Mouse (Mus musculus) frontal cortex, adult 2 months (tissue): ENCODE measurements around the gene 2310022B05Rik. TPM values are rescaled to one million over a fixed set of nuclear protein-coding genes. Genes with fewer than 3 reads are reported as not detected.

ENCODE experiments used
- DNase-seq, 2 experiments: peaks; one replicate each; pipeline ENCODE4 v3.0.0; 2022; ENCODE audit warnings: low spot score in 1 of 2; ENCODE audit errors: extremely low spot score in 1 of 2
- polyA plus RNA-seq: library from polyadenylated mRNA; depleted of rRNA; stranded (reverse); fragments of >200 nt; gene quantifications from 2 replicates; pipeline ENCODE4 v1.2.3, GENCODE M21; 2012; rRNA removed

2310022B05Rik gene
- polyA plus RNA-seq: 61.8 and 62.4 TPM in 2 replicates

DNA sequence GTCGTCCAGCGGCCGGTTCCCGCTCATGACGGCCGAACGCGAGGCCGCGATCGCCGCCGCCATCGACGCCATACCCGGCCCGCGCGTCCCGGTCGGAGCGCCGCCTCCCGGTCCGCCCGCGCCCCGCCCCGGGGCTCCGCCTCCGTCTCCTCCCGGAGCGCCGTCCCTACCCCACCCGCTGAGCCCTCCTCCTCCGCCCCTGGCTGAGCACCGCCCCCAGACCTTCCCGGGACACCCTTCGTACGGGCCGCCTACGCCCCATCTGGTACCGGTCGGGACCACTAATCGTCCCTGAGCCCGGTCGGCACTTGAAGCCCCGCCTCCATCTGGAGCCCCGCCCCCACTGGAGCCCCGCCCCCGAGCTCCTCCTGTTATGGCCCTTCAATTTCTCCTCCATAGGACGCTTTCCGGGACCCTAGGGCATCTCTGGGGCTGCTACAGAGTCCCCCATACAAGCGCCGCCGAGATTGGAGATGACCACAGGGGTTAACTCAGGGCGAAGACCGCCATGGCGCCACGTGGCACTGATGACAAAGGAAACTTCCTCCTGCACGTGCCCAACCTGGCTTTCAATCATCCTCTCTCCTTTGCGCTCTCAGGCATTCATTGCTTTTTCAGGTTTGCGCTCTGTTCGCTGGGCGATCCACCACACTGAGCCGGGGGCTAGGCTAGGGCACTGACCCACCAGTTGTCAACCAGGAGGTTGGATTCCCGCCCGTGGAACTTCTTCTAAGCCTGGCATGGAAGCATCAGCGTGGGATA lies at the start of gene 2310022B05Rik:
Gene 2310022B05Rik, minus strand, starts transcription at position 258 of the 762 bp plus-strand sequence.
- DNase-seq: peak; percentile 53 to 75

DNA sequence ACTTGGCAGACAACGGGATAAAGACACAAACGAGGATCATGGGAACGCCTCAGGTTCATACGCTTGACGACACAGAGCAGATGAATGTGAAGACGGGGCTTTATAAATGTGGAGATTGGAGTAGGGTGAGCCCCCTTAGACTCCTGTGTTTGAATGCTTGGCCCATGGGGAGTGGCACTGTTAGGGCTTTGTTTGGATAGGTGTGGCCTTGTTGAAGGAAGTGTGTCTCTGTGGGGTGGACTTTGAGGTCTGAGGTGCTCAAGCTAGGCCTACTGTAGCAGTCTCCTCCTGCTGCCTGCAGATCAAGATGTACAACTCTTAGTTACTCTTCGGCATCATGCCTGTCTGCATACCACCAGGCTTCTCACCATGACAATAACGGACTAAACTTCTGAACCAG lies 42.7 kb upstream of the 2310022B05Rik start:
- no peak for DNase-seq

DNA sequence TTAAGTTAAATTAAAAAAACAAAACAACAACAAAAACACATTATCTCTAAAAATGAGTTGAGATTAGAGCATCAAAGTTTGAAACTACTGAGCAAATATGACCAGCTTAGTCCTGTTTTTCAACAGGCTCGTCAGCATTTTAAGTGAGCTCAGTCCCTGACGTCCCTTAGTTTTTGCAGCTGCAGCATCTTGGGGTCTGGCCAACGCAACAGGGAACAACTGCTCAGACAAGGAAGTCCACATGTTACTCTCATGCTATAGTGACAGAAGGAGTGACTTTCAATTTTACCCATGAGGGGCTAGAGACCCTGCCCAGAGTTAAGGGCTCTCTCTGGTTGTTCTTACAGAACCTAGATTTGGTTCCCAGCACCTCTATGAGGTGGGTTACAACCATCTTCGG lies 41.2 kb upstream of the 2310022B05Rik start:
- no peak for DNase-seq

DNA sequence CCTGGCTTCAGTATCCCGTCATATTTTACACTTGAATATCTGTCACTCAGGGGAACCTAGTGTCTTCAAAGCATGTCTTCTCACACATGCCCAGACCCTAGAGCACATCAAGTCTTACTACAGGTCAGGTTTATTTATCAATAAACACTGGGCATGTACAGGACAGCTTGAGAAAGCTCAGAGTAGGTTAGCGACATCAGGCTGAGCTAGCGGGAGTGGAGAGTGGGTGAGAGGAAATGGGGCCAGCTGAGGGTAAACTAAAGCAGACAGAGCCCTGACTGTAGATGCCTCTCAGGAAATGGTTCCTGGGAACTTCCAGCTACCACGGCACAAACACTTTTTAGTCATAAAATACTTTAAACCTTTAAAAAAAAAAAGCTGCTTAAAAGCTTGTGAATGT lies 40.4 kb upstream of the 2310022B05Rik start:
- DNase-seq: no peak

DNA sequence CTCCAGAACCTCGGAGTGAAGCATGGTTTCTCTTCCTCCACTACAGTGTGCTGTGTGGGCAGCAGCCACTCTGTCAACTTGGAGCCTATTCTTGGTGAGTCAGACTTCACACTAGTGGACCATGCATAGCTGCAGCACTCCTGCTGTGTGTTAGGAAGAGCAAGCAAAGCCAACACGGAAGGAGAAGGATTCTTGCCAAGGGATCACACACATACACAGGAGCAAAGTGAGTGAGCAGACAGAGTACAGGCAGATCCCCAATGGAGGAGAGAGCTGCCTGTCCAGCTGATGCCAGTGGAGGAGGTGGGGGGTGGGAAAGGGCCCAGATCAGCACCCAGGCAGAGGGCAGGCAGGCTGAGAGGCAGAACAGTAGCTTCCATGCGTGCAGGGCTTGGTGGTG lies 39.0 kb upstream of the 2310022B05Rik start:
- DNase-seq: peak in 1 of 2 experiments; percentile 49

DNA sequence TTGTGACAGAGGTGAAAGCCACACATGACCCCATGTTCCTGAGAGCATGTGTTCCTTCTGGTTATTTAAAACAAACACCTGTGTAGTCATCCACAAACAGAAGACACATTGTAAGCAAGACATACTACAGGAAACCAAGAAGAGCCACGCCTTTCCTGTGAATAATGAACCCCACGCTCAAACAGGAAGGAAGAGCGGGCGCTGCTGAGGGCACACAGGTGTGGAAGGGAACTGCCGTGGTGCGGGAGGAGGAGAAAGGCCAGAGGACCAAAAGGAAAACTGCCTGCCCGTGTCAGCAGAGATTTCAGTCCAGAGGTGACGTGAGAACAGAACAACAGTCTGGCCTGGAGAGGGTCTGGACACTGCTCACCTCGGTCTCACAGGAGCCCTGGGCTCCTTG lies 37.9 kb upstream of the 2310022B05Rik start:
- no peak for DNase-seq

DNA sequence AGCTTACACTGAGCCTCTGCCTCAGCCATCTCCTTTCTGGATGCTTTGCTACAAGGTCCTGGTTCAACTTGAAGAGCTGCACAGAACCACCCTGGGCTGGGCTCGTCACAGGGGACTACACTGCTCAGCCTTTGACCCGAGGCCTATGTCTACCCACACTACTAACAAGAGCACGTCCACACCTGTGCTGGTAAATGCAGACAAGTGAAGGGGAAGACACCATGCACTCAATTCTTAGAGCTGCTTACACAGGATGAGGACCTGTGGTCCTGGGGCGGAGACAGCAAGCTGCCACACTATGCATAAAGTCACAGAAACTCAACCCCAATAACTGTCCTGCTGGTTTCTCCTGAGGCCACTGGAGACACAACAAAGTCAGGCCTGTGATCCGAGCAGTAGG lies 37.1 kb upstream of the 2310022B05Rik start:
- no peak for DNase-seq

DNA sequence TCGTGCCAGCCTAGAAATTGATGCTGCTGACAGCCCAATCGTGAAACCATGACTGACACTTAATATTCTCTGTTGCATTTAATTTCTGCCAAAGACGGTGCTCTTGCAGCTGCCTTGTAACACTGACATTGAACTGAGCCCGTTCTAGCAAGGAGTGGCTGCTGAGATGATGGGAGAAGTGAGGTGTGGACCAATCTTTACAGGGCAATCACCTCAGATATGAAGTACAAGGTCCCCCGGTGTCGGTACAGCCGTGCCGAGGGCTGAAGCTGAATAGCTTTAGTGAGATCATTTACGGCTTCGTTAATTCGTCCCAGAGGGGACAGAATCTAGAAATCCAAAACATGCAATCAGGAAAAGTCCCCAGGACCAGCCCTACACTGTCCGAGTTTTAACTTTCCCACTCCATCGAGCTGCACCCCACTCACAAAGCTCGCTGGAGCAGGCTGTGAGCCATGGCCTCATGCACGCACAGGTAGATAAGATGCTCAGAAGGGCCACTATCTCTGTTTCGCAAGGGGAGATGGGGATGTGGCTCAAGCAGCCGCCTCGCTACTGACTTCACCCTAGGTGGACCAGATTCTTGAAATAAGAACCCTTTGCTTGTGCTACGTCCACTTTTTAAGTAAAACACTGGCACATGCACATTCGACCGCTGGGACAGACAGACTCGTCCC lies 32.4 kb upstream of the 2310022B05Rik start:
- DNase-seq: no peak

DNA sequence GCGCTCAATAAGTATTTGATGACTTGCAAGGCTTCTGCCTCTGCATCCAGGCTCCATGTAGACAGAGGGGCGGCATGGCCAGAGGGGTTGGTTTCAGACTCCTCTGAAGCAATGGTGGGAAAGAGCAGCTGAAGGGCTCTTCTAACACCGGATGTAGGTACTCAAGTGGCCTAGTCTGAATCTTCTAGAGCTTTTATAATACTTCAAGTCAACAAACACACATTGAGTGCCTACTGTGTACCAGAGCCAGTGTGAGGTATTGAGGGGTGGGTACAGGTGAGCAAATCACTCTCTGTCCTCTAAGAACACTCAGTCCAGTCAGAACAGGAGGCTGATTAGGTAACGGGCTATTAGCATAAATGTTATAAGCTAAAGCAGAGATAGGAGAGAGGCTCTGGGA lies 28.5 kb upstream of the 2310022B05Rik start:
- DNase-seq: no peak

DNA sequence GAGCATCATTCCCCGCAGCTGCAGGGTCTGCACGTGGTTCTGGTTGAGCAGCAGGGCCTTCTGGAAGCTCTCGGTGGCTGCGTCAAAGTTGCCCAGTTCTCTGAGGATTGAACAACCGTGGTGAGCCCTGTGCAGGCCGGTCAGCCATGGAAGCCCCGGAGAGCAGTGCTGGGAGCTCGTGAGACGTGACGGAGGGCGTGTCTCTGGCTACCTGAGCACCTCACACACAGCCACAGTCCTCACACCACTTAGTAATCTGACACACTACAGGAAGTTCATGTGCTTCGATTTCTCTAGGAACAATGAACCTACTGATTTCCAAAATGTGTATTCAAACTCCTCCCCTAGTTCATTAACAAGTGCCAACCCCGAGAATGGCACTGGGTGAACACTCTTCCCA lies 25.7 kb upstream of the 2310022B05Rik start:
- no peak for DNase-seq

DNA sequence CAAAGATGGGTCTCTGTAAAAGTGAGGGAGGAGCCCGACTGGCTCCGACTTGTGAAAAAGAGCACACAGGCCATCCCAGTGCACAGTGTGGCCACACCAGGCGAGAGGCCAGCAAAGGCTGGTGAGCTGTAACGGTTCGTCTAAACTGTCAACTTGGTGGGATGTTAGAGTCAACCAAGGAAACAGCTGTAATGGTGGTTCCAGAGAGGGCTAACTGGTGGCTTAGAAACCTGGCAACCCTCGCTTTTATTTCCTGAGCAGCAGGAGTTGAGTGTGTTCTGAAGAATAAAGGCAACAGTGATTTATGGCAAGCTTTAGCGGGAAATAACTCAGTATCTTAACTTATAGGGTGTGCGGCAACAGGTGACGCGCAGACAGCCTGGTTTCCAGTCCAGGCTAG lies 19.0 kb upstream of the 2310022B05Rik start:
- no peak for DNase-seq

DNA sequence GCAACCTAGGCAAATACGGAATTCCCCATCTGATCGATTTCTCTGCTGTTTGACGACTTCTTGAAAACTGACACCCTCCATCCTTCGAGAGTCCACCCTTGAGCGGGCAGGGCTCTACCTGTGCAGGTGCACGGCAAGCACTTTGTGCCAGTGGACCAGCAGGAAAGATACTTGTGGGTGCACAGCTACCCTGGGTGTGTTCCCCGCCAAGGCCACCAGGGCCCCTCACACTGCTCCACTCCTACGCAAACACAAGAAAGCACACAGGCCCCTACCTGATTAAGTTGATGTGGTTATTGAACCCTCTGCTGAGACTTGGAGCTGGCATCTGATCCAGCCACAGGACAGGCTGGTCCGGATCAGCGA lies 18.6 kb upstream of the 2310022B05Rik start:
- DNase-seq: no peak

DNA sequence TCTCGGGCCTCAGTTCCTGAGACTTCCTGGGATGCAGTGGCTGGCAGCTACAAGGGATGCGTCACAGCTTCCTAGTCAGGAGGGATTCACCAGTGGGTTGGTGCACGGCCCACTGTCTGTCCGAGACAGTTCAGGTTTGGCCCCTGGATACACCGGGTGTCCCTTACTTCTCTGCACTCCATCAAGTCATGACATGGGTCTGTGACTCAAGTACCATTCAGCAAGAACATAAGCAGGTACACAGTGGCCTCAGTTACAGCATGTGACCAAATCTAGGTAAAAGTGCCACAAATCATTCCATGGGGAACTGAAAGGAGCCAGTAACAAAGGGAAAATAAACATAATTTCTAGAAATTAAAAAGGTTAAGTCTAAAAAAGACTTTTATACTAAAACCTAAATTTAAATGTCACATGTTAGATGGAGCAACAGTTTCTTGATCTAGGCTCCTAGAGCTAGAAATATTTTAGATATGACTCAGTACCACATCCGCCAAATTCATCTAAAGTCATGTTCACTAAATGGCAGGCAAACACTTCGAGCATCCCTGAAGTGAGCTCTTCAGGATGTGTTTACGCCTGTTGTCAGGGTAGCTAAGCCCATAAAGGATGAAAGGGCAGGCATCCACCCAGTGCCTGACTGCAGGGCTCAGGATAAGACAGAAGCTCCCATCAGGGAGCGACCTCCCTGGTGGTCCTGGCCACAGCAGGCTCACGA lies 18.1 kb upstream of the 2310022B05Rik start:
- no peak for DNase-seq

DNA sequence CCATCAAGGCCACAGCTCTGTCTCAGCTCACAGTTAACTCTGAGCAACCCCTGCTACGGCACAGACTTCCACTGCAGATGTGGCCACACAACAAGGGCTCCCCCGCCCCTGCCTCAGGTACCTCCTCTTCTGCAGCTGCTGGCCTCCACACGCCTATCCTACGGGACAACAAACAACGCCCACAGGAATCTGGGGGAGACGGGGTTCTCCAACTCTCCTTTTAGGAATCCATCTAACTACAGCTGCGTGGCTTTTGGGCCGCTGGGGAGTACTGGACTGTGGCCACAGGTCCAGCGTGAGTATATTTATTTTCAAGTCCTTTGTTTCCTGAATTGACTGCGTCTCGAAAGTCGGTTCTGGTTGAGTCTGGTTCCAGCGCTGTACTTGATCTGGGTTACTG lies 15.1 kb upstream of the 2310022B05Rik start:
- DNase-seq: no peak

DNA sequence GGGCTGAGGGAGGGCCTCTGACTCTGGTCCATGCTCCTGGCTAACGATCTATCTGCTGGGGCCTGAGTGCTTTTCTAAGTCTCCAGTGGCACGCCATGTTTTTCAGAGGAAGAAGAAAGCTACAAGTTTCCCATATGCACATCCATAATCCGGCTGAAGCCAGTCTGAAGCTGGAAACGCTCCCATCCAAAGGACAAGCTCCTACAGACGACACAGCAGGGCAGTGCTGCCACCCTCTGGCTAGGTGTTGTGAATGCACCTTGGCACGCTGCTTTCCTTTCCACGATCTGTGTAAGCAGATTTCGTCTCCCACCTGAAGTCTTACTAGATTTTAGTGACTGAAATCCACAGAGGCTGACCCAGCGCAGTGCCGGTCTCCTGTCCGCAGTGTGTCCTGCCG lies 14.3 kb upstream of the 2310022B05Rik start:
- DNase-seq: peak; percentile 82 to 94

DNA sequence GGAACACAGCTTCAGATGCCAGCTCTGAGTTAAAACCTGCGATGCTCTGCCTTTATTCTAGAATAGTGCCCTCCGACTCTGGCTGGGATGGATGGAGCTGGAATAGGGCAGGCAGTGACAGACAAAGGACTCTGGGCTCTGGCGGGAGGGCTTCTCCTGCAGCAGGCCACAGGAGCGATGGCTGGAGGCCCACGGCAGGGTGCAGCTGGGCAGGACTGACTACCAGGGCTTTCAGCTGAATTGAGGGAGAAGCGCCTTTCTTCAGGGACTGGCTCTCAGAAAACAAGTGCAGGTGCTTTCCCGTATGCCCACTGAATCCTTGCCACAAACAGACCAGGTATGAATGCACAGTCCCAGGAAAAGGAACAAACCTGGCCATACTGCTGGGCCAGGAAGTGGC lies 13.9 kb upstream of the 2310022B05Rik start:
- no peak for DNase-seq

DNA sequence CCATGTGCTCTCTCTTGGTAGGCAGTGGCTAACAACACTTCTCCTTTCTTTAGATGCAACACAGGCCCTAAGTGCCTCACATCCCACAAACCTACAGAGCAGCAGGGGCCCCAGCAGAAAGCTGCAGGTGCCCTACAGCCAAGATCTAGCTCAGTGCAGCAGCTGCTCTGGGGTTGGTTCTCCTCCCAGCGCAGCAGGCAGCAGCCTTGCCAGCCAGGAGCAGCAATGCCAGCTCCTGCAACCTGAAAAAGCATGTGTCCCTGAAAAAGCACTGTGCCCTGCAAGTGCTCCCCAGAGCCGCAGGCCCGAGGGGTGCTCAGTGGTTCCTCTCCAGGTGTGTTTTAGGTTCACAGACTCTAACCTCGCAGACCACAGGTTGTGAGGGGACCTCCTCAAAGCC lies 13.5 kb upstream of the 2310022B05Rik start:
- no peak for DNase-seq

DNA sequence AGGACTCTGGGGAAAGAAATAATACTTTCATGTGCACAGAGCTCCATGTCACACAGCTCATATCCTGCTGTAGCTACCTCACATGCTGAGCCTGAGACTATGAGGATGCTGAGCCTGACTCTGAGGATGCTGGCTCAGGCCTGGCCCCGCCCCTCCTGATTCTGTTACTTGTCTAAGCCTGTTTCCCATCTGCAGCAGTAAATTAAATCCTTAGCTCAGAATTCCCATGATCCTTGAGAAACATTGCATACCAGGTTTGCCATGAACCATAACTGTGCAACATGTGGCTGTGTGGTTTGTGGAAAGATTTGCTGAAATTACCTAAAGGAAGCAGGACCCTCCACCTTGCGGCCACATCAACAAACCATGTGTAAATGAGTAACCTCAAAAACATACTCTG lies 9.2 kb upstream of the 2310022B05Rik start:
- no peak for DNase-seq

DNA sequence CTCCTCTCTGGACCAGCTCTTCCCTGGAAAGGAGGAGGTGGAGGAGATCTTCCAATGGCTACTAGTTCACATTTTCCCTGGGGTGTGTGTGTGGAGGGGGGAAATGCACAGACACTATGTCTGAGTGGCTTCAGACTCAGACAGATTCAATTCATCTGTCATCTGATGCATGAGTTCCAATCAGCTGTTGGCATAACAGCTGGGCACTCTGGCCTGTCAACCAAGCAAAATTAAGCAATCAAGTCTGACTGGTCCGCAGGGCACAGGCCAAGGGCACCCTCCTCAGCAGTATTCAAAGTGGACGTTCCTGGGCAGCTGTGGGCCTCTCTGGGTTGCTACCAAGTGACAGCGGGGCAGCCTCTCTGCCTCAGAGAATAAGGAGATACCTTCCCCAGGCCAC lies 5.6 kb upstream of the 2310022B05Rik start:
- no peak for DNase-seq

DNA sequence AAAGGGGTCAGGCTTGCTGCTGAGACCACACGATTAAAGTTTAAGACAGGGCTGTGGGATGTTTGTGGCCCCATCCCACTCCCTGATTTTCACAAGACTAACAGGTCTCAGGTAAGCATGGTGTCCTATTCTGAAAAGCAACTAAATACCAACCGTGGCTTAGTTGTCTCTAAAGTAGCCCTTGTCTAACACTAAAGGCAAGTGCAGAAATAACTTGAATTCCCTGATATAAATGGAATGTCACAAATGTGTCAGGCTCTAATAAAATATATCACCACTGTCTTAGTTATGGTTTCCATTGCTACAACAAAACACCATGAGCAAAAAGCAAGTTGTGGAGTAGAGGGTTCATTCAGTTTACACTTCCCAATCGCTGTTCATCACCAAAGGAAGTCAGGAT lies 1.2 kb upstream of the 2310022B05Rik start:
- no peak for DNase-seq

DNA sequence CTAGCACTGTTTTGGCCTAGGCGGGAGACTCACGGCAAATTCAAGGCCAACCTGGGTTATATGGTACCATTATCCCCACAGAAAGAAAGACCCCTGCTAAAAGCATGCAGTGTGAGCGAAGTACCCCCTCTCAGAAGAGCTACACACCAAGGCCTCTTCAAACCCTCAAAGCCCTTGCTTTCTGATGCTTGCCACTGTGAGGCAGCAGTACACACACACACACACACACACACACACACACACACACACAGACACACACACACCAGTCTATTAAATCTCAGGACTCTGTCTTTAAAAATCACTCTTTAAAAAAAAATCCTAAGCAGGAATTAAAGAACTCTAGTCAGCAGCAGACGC lies 683 bp upstream of the 2310022B05Rik start:
- DNase-seq: no peak
